Mouse (Mus musculus): ENCODE measurements at regions not wholly inside any gene's neighbourhood (a gene's known extent, or its start where the extent isn't known, plus 50 kb on each side); places are given as distances from the start of the nearest gene placed in this dataset.

DNA sequence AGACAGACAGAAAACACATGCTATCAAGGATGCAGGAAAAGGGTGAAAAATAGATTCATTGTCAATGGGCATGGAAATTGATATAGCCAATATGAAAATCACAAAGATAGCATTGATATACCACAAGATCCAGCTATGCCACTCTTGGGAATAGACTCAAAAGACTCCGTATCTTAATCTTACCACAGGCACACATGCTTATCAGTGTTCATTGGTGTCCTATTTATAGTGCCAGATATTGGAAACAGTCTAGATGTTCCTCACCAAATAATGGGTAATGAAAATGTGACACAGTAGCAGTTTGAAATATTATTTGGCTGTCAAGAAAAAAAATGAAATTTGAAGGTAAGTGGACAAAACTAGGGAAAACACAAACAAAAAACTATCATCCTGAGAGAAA lies 135.0 kb upstream of the Tet2 start:
- TF ChIP-seq USF1 (IDR thresholded peaks at IDR 0.05; ENCODE audit: low read depth) (no peak), CTCF (IDR thresholded peaks at IDR 0.05; ENCODE audit: control insufficient read depth, insufficient read depth, insufficient read length) (no peak), MYOG (IDR thresholded peaks at IDR 0.05; ENCODE audit: control insufficient read depth, extremely low read depth, insufficient read length) (no peak), MAX (IDR thresholded peaks at IDR 0.05) (no peak), MYOD1 (IDR thresholded peaks at IDR 0.05; ENCODE audit: control insufficient read depth, insufficient read length, low read depth) (no peak), CEBPB (IDR thresholded peaks at IDR 0.05; ENCODE audit: low read depth) (no peak)
